Mouse (Mus musculus): ENCODE results near the gene Ank3. TPM values are rescaled to one million over a fixed set of nuclear protein-coding genes. Genes with fewer than 3 reads are reported as not detected.
"Not testable (repeated sequence)": the region's sequence is repeated elsewhere in the genome, so short reads cannot be mapped to it uniquely, and the experiment has no call there.

Ank3 gene
- polyA plus RNA-seq, 1 experiment from 2014 or later: 24.7 TPM

DNA sequence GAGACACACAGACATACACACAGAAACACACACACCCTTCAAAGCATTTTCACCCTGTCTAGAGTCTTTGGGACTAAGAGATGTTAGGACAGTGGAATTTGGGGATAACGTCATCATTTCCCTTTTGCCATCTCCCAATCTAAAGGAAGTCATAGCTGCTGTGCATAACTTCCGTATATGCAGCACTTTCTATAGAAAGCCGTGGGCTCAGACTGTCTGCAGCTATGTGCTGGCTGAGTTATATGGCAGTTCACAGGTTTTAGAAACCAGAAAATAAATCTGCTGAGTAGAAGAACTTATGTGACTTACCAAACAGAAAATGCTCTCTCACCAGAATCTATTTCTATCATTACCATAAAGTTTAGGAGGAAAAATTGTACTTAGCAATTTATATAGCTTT, 501.2 kb downstream of the Ank3 start:
- DNase-seq (ENCODE audit: low spot score) (no peak), ATAC-seq (replicated peaks; ENCODE audit: low FRiP score, low TSS enrichment, low read depth) (no peak)
- H3K9ac ChIP-seq (ENCODE audit: low read length): no peak overlapping the region
- H3K9me3 ChIP-seq (ENCODE audit: control insufficient read depth, low read length): no peaks in the 10 kb centered on the region
- no peak overlapping the region for H3K4me3 ChIP-seq (ENCODE audit: low read depth, low read length)
- 0 out of 2 replicates have a peak, but pooled peaks cover 5% of the 10 kb centered on the region for H3K4me1 ChIP-seq (replicated peaks; ENCODE audit: control insufficient read depth, insufficient read depth, low read length)
- WGBS: 75% methylated on average over 3 of the region's 3 CpGs
- no peaks in the 10 kb centered on the region for H3K36me3 ChIP-seq (ENCODE audit: control insufficient read depth, insufficient read depth, low read length)
- H3K27me3 ChIP-seq (replicated peaks; ENCODE audit: control insufficient read depth, insufficient read depth, low read length): no peaks in the 10 kb centered on the region
- no peak overlapping the region for H3K4me2 ChIP-seq (ENCODE audit: low read length)
- H3K27ac ChIP-seq (ENCODE audit: low read depth): no peak overlapping the region

DNA sequence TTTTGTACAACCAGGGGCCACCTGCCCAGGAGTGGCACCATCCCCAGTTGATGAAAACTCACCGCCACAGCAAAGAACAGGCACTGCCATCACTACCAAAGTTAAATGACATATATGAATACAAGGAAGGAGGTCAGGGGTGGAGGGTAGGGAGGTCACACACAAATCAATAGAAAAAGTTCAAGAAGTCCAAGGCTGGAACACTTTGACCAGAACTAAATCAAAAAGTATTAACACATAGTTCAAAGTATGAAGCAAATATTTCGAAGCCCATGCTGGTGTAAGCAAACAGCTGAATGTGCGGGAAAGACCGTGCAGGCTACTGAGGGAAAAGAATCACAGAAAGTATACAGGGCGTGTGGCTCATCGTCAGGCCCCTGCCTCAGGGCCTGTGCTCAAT, 503.5 kb downstream of the Ank3 start:
- Histone ChIP-seq H3K27me3 (replicated peaks; ENCODE audit: control insufficient read depth, insufficient read depth, low read length) (no peaks in the 10 kb centered on the region), H3K36me3 (ENCODE audit: control insufficient read depth, insufficient read depth, low read length) (no peaks in the 10 kb centered on the region), H3K4me1 (replicated peaks; ENCODE audit: control insufficient read depth, insufficient read depth, low read length) (0 out of 2 replicates have a peak, but pooled peaks cover 5% of the 10 kb centered on the region), H3K4me2 (ENCODE audit: low read length) (no peak overlapping the region), H3K27ac (ENCODE audit: low read depth) (no peak overlapping the region), H3K9me3 (ENCODE audit: control insufficient read depth, low read length) (no peaks in the 10 kb centered on the region), H3K4me3 (ENCODE audit: low read depth, low read length) (no peak overlapping the region), H3K9ac (ENCODE audit: low read length) (no peak overlapping the region)
- no peak for ATAC-seq (replicated peaks; ENCODE audit: low FRiP score, low TSS enrichment, low read depth)
- DNase-seq (ENCODE audit: low spot score): no peak
- 58% methylated on average over 6 of the region's 6 CpGs for WGBS

DNA sequence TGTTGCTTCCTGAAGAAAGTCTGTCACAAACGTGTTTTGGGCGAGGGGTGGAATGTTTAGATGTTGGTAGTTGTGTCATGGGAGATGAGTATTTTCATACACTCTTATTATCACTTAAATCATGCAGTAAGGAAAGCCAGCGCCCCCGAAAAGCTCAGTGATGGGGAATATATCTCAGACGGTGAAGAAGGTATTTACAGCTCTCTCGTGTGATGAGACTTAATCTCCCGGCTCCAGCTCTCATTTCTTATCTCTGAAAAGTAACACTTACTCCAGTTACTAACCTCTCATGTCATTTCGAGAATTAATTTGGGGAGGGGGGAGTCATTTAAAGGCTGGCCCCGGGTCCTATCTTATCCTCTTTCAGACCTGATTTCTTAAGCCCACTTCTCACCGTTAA, 505.7 kb downstream of the Ank3 start:
- H3K4me2 ChIP-seq (ENCODE audit: low read length): no peak overlapping the region
- H3K36me3 ChIP-seq (ENCODE audit: control insufficient read depth, insufficient read depth, low read length): no peaks in the 10 kb centered on the region
- H3K9me3 ChIP-seq (ENCODE audit: control insufficient read depth, low read length): no peaks in the 10 kb centered on the region

DNA sequence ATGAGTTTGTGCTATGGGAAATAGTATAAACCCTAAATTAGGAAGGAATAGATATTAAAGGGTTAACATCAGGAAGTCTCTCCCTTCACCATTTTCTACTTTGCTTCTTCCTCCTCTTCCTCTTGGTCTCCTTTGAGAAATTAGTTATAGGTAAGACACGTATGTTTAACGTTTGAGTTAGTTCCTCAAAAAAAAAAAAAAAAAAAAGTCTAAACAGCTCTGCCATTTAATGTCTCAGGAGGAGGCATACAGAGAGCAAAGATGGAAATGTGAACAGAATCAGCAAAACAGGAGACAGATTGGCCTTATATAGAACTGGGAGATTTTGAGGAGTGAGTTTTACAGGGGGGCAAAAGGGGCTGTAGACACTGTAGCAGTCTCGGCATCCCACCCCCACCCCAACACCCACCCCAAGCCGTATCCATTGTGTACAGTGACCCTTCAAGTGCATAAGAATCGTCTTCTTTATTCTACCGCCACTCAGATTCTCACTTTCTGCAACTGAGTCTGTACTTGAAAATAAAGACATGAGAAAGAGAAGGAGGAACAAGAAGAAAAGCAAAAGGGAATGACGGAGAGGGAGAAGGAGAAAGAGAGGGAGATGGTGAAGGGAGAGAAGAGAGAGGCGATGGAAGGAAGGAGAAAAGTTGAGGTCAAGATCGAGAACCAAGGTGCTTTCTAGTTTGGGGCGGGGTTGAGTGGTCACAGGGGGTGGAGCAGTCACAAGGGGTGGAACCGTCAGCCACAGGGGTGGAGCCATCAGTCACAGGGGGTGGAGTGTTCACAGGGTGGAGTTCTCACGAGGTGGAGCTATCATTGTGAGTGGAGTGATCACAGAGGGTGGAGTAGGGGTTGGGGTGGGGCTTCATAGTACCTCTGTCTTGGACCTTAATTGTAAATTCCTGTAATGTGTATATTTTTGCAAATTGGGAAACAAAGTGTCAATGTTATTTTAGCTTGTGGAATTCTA, 509.5 kb downstream of the Ank3 start:
- Histone ChIP-seq H3K27ac (ENCODE audit: low read depth) (no peak overlapping the region), H3K27me3 (replicated peaks; ENCODE audit: control insufficient read depth, insufficient read depth, low read length) (no peaks in the 10 kb centered on the region), H3K4me3 (ENCODE audit: low read depth, low read length) (no peak overlapping the region), H3K36me3 (ENCODE audit: control insufficient read depth, insufficient read depth, low read length) (no peaks in the 10 kb centered on the region), H3K9me3 (ENCODE audit: control insufficient read depth, low read length) (no peaks in the 10 kb centered on the region), H3K4me1 (replicated peaks; ENCODE audit: control insufficient read depth, insufficient read depth, low read length) (no peaks in the 10 kb centered on the region), H3K9ac (ENCODE audit: low read length) (no peak overlapping the region), H3K4me2 (ENCODE audit: low read length) (no peak overlapping the region)
- WGBS: 53% methylated on average over 12 of the region's 12 CpGs
- ATAC-seq (replicated peaks; ENCODE audit: low FRiP score, low TSS enrichment, low read depth) (no peak), DNase-seq (ENCODE audit: low spot score) (no peak)

More for the DNA sequence above, 505.7 kb downstream of the Ank3 start:
- H3K27ac ChIP-seq (ENCODE audit: low read depth): no peak overlapping the region
- no peak for DNase-seq (ENCODE audit: low spot score)
- no peaks in the 10 kb centered on the region for H3K27me3 ChIP-seq (replicated peaks; ENCODE audit: control insufficient read depth, insufficient read depth, low read length)
- H3K4me3 ChIP-seq (ENCODE audit: low read depth, low read length): no peak overlapping the region
- no peak overlapping the region for H3K9ac ChIP-seq (ENCODE audit: low read length)
- no peak for ATAC-seq (replicated peaks; ENCODE audit: low FRiP score, low TSS enrichment, low read depth)
- 49% methylated on average over 10 of the region's 10 CpGs for WGBS
- H3K4me1 ChIP-seq (replicated peaks; ENCODE audit: control insufficient read depth, insufficient read depth, low read length): 0 out of 2 replicates have a peak, but pooled peaks cover 5% of the 10 kb centered on the region

DNA sequence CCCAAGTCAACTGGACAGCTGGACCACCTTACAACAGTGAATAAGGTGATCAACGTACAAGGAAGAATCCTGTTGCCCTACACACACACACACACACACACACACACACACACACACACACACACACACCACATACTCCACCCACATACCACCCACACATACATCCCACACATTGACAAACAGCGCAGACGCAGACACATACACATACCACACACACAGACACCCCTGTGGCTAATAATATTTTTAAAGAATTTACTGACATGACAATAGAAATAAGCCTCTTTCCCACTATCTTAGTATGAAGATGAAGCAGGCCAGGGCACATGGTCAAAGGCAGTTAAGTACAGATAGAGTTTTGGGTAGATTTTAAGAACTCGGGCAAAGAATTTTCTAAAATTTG, 511.3 kb downstream of the Ank3 start:
- Histone ChIP-seq H3K4me1 (replicated peaks; ENCODE audit: control insufficient read depth, insufficient read depth, low read length) (no peaks in the 10 kb centered on the region), H3K9ac (ENCODE audit: low read length) (no peak overlapping the region), H3K36me3 (ENCODE audit: control insufficient read depth, insufficient read depth, low read length) (no peaks in the 10 kb centered on the region), H3K9me3 (ENCODE audit: control insufficient read depth, low read length) (no peaks in the 10 kb centered on the region), H3K27ac (ENCODE audit: low read depth) (no peak overlapping the region), H3K27me3 (replicated peaks; ENCODE audit: control insufficient read depth, insufficient read depth, low read length) (no peaks in the 10 kb centered on the region), H3K4me2 (ENCODE audit: low read length) (no peak overlapping the region), H3K4me3 (ENCODE audit: low read depth, low read length) (no peak overlapping the region)
- WGBS: 77% methylated on average over 4 of the region's 4 CpGs
- DNase-seq (ENCODE audit: low spot score): no peak
- ATAC-seq (replicated peaks; ENCODE audit: low FRiP score, low TSS enrichment, low read depth): peak; percentile 69

DNA sequence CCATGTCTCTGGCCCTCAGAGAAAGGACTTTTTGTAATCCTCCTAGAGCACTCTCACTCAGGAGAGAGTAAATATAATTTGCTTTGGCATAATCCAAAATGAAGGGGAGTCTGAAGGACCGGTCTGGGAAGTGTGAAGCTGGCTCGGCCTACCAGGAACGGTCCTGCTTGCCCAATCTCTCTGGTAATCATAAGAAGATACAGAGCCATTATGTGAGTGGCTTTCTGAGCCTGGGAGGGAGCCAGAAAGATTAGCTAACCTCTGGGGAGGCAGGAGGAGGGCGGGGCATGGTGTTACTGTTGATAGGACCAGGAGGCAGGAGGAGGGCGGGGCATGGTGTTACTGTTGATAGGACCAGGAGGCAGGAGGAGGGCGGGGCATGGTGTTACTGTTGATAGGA, 511.7 kb downstream of the Ank3 start:
- ATAC-seq (replicated peaks; ENCODE audit: low FRiP score, low TSS enrichment, low read depth): peak; percentile 78
- H3K4me2 ChIP-seq (ENCODE audit: low read length); H3K4me3 ChIP-seq (ENCODE audit: low read depth, low read length); H3K9ac ChIP-seq (ENCODE audit: low read length); H3K27ac ChIP-seq (ENCODE audit: low read depth); H3K36me3 ChIP-seq (ENCODE audit: control insufficient read depth, insufficient read depth, low read length); DNase-seq (ENCODE audit: low spot score); H3K9me3 ChIP-seq (ENCODE audit: control insufficient read depth, low read length); H3K4me1 ChIP-seq (replicated peaks; ENCODE audit: control insufficient read depth, insufficient read depth, low read length); H3K27me3 ChIP-seq (replicated peaks; ENCODE audit: control insufficient read depth, insufficient read depth, low read length): not testable (repeated sequence)
- WGBS: 11% methylated on average over 4 of the region's 6 CpGs

DNA sequence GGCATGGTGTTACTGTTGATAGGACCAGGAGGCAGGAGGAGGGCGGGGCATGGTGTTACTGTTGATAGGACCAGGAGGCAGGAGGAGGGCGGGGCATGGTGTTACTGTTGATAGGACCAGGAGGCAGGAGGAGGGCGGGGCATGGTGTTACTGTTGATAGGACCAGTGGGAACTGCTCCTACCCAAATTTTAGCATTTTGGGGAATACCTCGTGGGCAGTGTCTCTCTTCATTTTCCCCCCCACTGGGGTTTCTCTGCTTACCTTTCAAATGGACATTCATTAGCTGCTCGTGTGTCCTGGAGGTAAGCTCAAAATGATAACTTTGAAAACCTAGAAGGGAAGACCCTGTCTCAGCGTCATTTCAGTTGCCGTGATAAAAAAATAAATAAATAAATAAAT, 512.2 kb downstream of the Ank3 start:
- ATAC-seq (replicated peaks; ENCODE audit: low FRiP score, low TSS enrichment, low read depth); H3K9ac ChIP-seq (ENCODE audit: low read length); H3K27ac ChIP-seq (ENCODE audit: low read depth); DNase-seq (ENCODE audit: low spot score); H3K4me3 ChIP-seq (ENCODE audit: low read depth, low read length); H3K36me3 ChIP-seq (ENCODE audit: control insufficient read depth, insufficient read depth, low read length); H3K9me3 ChIP-seq (ENCODE audit: control insufficient read depth, low read length); H3K4me1 ChIP-seq (replicated peaks; ENCODE audit: control insufficient read depth, insufficient read depth, low read length); H3K4me2 ChIP-seq (ENCODE audit: low read length); H3K27me3 ChIP-seq (replicated peaks; ENCODE audit: control insufficient read depth, insufficient read depth, low read length): not testable (repeated sequence)
- WGBS: 39% methylated on average over 5 of the region's 7 CpGs

DNA sequence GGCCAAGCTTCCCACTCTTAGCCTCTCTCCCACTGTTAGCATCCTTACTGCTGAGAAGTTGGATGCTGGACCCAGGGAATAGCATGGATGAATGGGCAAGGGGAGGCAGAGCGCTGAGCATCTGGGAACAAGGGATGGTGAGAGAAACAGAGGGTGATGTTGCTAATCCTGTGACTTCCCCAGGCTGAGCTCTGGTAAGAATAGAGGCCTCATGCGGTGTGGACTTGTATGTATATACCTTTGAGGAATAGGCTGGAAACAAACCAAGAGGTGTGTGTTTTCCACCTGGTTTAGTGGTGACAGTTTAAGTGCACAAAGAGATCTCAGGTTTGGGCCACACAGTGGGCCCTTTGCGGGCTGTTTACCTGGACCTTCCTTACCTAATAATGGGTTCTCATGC, 517.0 kb downstream of the Ank3 start:
- Histone ChIP-seq H3K9me3 (ENCODE audit: control insufficient read depth, low read length) (no peaks in the 10 kb centered on the region), H3K9ac (ENCODE audit: low read length) (no peak overlapping the region), H3K27ac (ENCODE audit: low read depth) (no peak overlapping the region), H3K4me3 (ENCODE audit: low read depth, low read length) (no peak overlapping the region), H3K4me1 (replicated peaks; ENCODE audit: control insufficient read depth, insufficient read depth, low read length) (no peaks in the 10 kb centered on the region), H3K4me2 (ENCODE audit: low read length) (no peak overlapping the region), H3K27me3 (replicated peaks; ENCODE audit: control insufficient read depth, insufficient read depth, low read length) (no peaks in the 10 kb centered on the region), H3K36me3 (ENCODE audit: control insufficient read depth, insufficient read depth, low read length) (no peaks in the 10 kb centered on the region)
- ATAC-seq (replicated peaks; ENCODE audit: low FRiP score, low TSS enrichment, low read depth) (no peak), DNase-seq (ENCODE audit: low spot score) (no peak)
- WGBS: 85% methylated on average over 3 of the region's 3 CpGs

DNA sequence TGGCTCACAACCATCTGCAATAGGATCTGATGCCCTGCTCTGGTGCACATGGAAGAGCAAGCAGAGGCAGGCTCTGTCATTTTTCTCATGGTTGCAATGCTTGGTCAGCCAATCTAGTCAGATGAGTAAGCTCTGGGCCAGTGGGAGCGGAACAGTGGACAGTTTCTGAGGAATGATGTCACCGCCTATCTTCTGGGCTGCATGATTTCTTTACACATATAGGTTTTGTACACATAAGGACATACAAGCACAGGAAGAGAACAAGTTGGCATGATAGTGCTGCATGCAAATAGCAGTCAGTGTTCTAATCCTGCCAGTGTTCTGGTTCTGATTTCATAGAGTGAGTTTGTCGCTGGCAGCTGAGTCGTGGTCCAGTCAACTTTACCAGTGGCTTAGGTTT, 517.6 kb downstream of the Ank3 start:
- Histone ChIP-seq H3K36me3 (ENCODE audit: control insufficient read depth, insufficient read depth, low read length) (no peaks in the 10 kb centered on the region), H3K4me2 (ENCODE audit: low read length) (no peak overlapping the region), H3K27ac (ENCODE audit: low read depth) (no peak overlapping the region), H3K9ac (ENCODE audit: low read length) (no peak overlapping the region), H3K4me3 (ENCODE audit: low read depth, low read length) (no peak overlapping the region), H3K27me3 (replicated peaks; ENCODE audit: control insufficient read depth, insufficient read depth, low read length) (no peaks in the 10 kb centered on the region), H3K4me1 (replicated peaks; ENCODE audit: control insufficient read depth, insufficient read depth, low read length) (no peaks in the 10 kb centered on the region), H3K9me3 (ENCODE audit: control insufficient read depth, low read length) (no peaks in the 10 kb centered on the region)
- no peak for ATAC-seq (replicated peaks; ENCODE audit: low FRiP score, low TSS enrichment, low read depth)
- WGBS: 91% methylated on average over 4 of the region's 4 CpGs
- DNase-seq (ENCODE audit: low spot score): no peak

All from intestine, embryonic 14.5 days (tissue).